Mouse (Mus musculus) adrenal gland, postnatal 25 days (tissue): ENCODE measurements around the gene Zxdb. TPM values are rescaled to one million over a fixed set of nuclear protein-coding genes. Genes with fewer than 3 reads are reported as not detected.
A peak's percentile ranks its signal among the peaks of the same experiment; 100 is the strongest.
"Not testable (repeated sequence)": the region's sequence is repeated elsewhere in the genome, so short reads cannot be mapped to it uniquely, and the experiment has no call there.

Source experiments
- DNase-seq: peaks from one replicate; pipeline ENCODE4 v3.0.0; 2021; ENCODE audit warnings: mixed read lengths
- long read RNA-seq: library from polyadenylated mRNA; stranded (forward); transcript quantifications from one replicate; pipeline ENCODE4 v2.0.0, GENCODE M21; 2021
- total RNA-seq: library from RNA; stranded (reverse); gene quantifications from 2 replicates; pipeline ENCODE4 v1.2.3, GENCODE M21; 2021

Zxdb gene
- total RNA-seq, result 13.8 and 14.6 TPM in 2 replicates
- long read RNA-seq, full-length matches to known transcripts, result 4 of 4 reads
- long read RNA-seq, partial matches to known transcripts, result 0 of 4 reads
- long read RNA-seq, other reads (novel, unspliced or antisense), result 0 of 4 reads

DNA sequence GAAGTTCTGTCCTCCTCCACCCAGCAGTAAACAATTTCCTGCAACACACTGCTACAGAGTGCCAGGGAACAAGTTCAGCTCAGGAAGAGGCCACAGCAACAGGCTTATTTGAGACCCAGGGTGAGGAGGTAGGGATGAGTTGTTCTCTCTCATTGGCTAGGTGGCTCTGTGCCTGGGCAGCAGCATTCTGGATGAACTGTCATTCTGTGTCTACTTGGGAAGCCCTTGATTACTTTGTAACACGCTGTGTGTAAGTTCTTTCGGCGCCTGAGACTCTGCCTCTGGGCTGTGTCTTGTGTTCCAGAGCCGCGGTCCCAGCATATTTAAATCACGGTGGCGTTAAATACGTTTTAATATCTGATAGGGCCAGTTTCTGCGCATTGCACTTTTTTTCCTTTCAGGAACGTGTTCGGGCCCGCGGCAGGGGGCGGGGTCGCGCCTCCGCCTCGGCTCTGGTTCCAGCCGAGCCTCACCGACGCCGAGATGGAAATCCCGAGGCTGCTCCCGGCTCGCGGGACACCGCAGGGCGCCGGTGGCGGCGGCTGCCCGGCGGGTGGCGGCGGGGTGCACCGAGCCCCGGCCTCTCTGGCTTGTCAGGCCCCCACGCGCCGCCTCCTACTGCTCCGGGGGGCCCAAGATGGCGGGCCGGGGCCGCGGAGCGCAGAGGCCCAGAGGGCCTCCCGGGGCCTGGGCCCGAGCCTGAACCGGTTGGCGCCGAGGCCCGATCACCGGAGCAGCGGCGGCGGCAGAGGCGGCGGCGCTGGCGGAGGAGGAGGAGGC lies at the start of gene Zxdb:
Gene Zxdb (plus strand): TSS at position 378 of the 780 bp plus-strand sequence.
- not testable (repeated sequence) for DNase-seq

- peak; percentile 41 for DNase-seq
Observed at GRCm38 (mm10) chrX:94674977-94675376, 49.4 kb upstream of the Zxdb start.

GRCm38 (mm10) chrX:94681581-94681980 lies 42.8 kb upstream of the Zxdb start:
- not testable (repeated sequence) for DNase-seq

- DNase-seq, result peak; percentile 7
Observed at GRCm38 (mm10) chrX:94689593-94689992, 34.8 kb upstream of the Zxdb start.

- not testable (repeated sequence) for DNase-seq
Observed at GRCm38 (mm10) chrX:94706676-94707075, 17.7 kb upstream of the Zxdb start.

DNA sequence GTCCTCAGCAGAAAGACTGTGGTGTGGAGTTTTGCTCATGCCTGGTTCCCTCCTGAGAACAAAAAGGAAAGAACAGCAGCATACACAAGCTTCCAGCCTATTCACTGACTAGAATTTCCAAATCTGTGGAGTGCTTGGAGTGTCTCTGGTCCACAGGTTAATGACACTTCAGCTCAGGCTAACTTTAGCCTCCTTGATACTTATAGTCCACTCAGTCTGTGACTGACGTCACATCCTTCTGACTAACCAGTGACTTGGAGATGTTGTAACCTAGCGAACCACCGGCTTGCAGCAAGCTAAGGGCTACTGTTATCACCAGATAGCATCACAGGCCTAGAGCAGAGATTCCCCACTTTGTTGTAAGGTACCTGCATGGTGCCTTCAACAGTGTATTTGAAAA lies 14.6 kb upstream of the Zxdb start:
- DNase-seq, result not testable (repeated sequence)

DNA sequence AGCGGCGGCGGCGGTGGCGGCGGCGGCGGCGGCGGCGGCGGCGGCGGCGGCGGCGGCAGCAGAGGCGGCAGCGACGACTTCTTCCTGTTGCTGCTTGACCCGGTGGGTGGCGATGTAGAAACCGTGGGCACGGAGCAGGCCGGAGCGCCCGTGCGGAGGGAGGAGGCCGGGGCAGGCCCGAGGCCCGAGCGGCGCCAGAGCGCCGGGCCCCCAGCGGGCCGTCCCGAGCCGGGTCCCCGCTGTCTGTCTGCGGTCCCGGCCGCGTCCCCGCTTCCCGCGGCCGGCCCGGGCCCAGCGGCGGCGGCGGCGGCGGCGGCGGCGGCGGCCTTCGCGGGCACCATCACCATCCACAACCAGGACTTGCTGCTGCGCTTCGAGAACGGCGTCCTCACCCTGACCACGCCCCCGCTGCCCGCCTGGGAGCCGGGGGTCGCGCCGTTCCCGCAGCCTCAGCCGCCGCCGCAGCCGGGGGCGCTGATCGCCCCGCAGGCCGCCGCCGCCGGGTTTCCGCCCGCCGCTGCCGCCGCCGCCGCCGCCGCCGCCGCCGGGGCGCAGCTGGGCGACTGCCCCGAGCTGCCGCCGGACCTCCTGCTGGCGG lies 702 bp downstream of the Zxdb start:
- DNase-seq, result not testable (repeated sequence)

DNA sequence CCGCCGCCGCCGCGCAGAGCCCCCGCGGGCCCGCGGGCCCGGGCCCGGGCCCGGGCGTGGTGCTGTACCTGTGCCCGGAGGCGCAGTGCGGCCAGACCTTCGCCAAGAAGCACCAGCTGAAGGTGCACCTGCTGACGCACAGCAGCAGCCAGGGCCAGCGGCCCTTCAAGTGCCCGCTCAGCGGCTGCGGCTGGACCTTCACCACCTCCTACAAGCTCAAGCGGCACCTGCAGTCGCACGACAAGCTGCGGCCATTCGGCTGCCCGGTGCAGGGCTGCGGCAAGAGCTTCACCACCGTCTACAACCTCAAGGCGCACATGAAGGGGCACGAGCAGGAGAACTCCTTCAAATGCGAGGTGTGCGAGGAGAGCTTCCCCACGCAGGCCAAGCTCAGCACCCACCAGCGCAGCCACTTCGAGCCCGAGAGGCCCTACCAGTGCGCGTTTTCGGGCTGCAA lies 1.3 kb downstream of the Zxdb start:
- not testable (repeated sequence) for DNase-seq

DNA sequence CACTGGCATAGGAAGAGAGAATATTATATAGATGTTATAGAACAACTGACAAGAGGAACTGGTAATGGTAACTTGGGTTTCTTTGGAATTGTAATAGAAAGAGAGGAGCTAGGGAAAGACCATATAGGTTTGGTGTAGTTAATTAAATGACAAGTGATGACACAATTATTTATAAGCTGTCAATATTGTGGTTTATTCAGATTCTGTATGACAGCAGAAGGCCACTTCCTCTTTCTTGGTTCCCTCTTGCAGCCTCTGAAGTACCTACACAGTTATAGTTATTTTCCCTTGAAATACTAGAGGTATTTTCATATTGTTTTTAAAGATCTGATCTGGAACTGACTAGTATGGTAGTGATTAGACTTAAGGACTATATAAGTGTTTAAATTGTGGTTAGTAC lies 7.2 kb downstream of the Zxdb start:
- no peak for DNase-seq

DNA sequence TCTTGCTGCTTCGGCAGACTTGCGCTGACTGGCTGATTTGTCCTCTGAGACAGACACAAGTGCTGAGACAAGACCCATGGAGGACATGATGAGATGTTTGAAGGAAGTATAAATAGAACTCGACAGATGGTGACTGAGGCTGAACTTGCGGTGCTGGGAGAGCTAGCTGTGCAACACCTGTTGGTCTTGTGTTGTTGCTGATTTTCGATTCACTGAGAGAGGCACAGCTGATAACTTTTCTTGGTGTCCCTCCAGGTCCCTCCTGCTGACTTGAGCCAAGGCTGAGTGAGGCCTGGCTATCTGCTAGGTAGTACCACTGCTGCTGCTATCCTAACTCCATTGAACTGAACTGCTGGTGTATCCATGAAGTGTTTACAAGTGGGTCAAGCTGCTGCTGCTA lies 29.4 kb downstream of the Zxdb start:
- DNase-seq, result no peak

GRCm38 (mm10) chrX:94759959-94760358 lies 35.6 kb downstream of the Zxdb start:
- no peak for DNase-seq

DNA sequence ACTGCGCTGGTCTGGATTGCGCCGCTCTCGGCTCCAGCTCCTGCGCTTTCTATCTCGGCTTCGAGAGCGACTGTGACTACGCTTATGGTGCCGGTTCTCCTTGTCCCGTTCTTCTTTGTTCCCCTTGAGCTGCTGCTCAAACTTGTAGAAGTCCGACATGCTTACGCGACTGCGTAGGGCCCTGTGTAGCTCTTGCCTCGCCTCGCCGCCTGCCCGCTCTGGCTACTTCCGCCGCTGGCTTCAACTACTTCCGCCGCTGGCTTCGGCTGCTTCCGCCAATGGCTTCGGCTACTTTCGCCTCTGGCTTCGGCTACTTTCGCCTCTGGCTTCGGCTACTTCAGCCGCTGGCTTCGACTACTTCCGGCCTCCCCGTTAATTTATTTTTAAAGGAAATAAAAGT lies 49.5 kb downstream of the Zxdb start:
- DNase-seq, result no peak

Other genes starting within 250 kb of the Zxdb start
- gene Maged1, start 182.4 kb upstream of the Zxdb start, total RNA-seq, result 235 and 250 TPM in 2 replicates
- 10.6 and 13.3 TPM in 2 replicates for gene Gspt2, start 88.5 kb upstream of the Zxdb start, total RNA-seq